Mouse (Mus musculus) lung, adult 2 months (tissue): ENCODE data around the gene Krt4.

Source experiments
- CTCF ChIP-seq: fragments of 200-500 bp; IDR thresholded peaks from 2 replicates; pipeline ENCODE4 v1.5.1; 2011; ENCODE audit warnings: mild to moderate bottlenecking, low read length, control low read depth; ENCODE audit not compliant: insufficient read depth
- POLR2A ChIP-seq: fragments of 200-500 bp; IDR thresholded peaks from 2 replicates; pipeline ENCODE4 v1.6.1; 2011; ENCODE audit warnings: low read depth, mild to moderate bottlenecking, control low read depth, low read length, borderline replicate concordance; ENCODE audit errors: extremely low read depth

- no peak for TF ChIP-seq POLR2A
- TF ChIP-seq CTCF, result no peak
Measured at GRCm38 (mm10) chr15:101924635-101925034, at the start of gene Krt4.
